32 mouse cellular contexts compared by ENCODE assay signal in the genomic region with DNA sequence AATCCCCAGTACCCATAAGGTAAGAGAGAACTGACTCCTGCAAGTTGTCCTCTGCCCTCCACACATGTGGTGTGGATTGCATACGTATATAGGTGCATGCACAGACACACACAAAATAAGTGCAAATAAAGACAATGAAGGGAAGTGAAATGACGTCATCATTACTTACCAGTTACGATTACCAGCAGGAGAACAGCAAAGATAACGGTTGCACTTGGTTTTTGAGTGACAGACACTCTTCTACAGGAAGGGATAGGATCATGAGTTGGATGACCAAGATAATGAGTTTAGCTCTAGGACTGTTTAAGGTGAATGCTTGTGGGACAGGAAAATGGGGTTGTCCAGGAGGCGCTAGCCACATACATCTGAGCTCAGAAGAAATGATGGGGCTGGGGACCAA. TPM values are rescaled to one million over a fixed set of nuclear protein-coding genes. Genes with fewer than 3 reads are reported as not detected.
"Had no signal": no experiment of that assay in that cellular context is flagged by ENCODE, and none has a peak within 500 bp of the region (broad histone marks: within the 10 kb centered on the region; RNA-seq: fewer than 3 reads in every experiment).

No protein-coding gene starts in this region.

- H3K9ac ChIP-seq: limb, embryonic 12.5 days; limb, embryonic 13.5 days; limb, embryonic 15.5 days; liver, embryonic 12.5 days; liver, embryonic 13.5 days; liver, embryonic 14.5 days; liver, embryonic 15.5 days; liver, postnatal 0 days; lung, embryonic 14.5 days; lung, embryonic 15.5 days; midbrain, embryonic 12.5 days; midbrain, embryonic 13.5 days; midbrain, embryonic 15.5 days had no signal

- H3K4me3 ChIP-seq: limb, embryonic 10.5 days; limb, embryonic 12.5 days; limb, embryonic 13.5 days; limb, embryonic 15.5 days; liver, embryonic 12.5 days; liver, embryonic 13.5 days; liver, embryonic 15.5 days; lung, embryonic 15.5 days; megakaryocyte, embryonic 14.5 days; midbrain, embryonic 10.5 days; midbrain, embryonic 12.5 days; midbrain, embryonic 13.5 days; midbrain, embryonic 15.5 days; myocyte had no signal

- H3K27me3 ChIP-seq: limb, embryonic 12.5 days; limb, embryonic 13.5 days; limb, embryonic 15.5 days; liver, embryonic 12.5 days; liver, embryonic 13.5 days; liver, embryonic 15.5 days; lung, embryonic 15.5 days; megakaryocyte, embryonic 14.5 days; midbrain, embryonic 12.5 days; midbrain, embryonic 13.5 days; midbrain, embryonic 15.5 days had no signal

- H3K36me3 ChIP-seq: limb, embryonic 10.5 days; limb, embryonic 12.5 days; limb, embryonic 13.5 days; limb, embryonic 15.5 days; liver, embryonic 12.5 days; liver, embryonic 13.5 days; liver, embryonic 15.5 days; lung, embryonic 15.5 days; midbrain, embryonic 10.5 days; midbrain, embryonic 12.5 days; midbrain, embryonic 13.5 days; midbrain, embryonic 15.5 days had no signal

- H3K27ac ChIP-seq: limb, embryonic 10.5 days; limb, embryonic 12.5 days; limb, embryonic 13.5 days; limb, embryonic 15.5 days; liver, embryonic 12.5 days; liver, embryonic 13.5 days; liver, embryonic 14.5 days; liver, embryonic 15.5 days; lung, embryonic 15.5 days; macrophage; midbrain, embryonic 10.5 days; midbrain, embryonic 12.5 days; midbrain, embryonic 13.5 days; midbrain, embryonic 15.5 days had no signal

- DNase-seq: left cerebral cortex, postnatal 4 days; liver; liver, embryonic 13.5 days; liver, postnatal 0 days; lung, adult 18-20 months; lung, adult 2 months; lung, embryonic 14.5 days; lung, postnatal 10 days; lung, postnatal 14 days; lung, postnatal 36 days; lung, postnatal 4 days; midbrain, embryonic 14.5 days had no signal

- H3K9me3 ChIP-seq: limb, embryonic 10.5 days; limb, embryonic 12.5 days; limb, embryonic 13.5 days; limb, embryonic 15.5 days; liver, embryonic 12.5 days; liver, embryonic 13.5 days; liver, embryonic 15.5 days; lung, embryonic 15.5 days; megakaryocyte, embryonic 14.5 days; midbrain, embryonic 10.5 days; midbrain, embryonic 12.5 days; midbrain, embryonic 13.5 days; midbrain, embryonic 15.5 days had no signal

RNA-seq across cellular contexts. Expression of a gene that starts 58.4 kb away (rescaled TPM):
- total RNA-seq: liver, adult 2 months; megakaryocyte-erythroid progenitor cell, adult 5-6 weeks; monocyte, adult 5-6 weeks had no signal
- polyA plus RNA-seq: lung, embryonic 14.5 days; lung, postnatal 0 days; midbrain, embryonic 12.5 days; myocyte; neural tube, embryonic 11.5 days had no signal
